Mouse (Mus musculus): ENCODE measurements around the gene Fam214b.

Fam214b gene

DNA sequence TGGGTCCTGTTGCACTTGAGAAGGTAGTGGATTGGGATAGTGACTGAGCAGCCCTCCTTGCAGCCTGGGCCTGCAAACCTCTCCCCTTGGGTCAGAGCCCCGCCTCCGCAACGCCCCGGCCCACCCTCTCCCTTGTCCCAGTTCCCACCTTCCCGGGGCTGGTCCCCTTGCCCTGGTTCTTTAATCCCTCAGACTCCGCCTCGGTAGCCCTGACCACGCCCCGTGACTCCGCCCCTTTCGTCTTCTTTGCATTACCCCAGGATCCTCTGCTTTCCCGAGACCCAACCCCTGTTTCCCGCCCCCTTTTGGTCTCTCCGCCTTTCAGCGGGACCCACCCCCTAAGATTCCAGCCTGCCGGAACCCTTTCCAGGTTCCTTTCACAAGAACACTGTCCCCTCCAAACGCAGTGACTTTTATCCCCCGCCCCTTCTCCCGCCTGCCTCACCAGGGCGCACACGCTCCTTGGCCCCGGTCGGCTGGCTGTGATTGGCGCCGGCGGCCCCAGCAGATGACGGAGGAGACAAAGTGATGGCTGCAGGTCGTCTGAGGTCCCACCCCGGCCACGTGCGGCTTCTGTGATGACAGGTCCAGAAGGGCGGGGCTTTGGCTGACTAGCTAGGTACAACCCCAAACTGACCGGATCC lies at the start of gene Fam214b:
Gene Fam214b (minus strand): TSS at position 562 of the 644 bp plus-strand sequence.
- no peaks in the 10 kb centered on the region for H3K27me3 ChIP-seq (ENCODE audit: control insufficient read depth, insufficient read depth, low read length, poor library complexity, severe bottlenecking)
- DNase-seq (ENCODE audit: low read depth, low spot score): peak; percentile 94
- H3K36me3 ChIP-seq (ENCODE audit: control insufficient read depth, insufficient read depth, low read length, poor library complexity, severe bottlenecking): no peaks in the 10 kb centered on the region

DNA sequence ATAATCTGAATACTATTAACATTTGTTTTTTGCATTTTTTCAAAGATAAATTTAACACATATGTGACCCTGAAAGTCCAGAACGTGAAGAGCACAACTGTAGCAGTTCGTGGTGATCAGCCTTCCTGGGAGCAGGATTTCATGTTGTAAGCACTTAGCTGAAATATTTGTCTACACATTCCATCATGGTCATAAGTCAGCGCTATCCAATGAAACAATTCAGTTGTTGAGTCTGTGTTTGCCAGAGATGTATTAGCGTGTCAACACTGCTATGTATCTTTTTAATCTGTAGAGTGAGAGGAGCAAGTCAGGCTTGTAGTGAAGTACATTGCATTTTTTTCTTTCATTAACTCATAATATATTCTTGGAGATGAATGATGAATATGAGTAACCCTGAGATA lies 45.2 kb upstream of the Fam214b start:
- no peak for DNase-seq (ENCODE audit: low read depth, low spot score)
- Histone ChIP-seq H3K27me3 (ENCODE audit: control insufficient read depth, insufficient read depth, low read length, poor library complexity, severe bottlenecking) (no peaks in the 10 kb centered on the region), H3K36me3 (ENCODE audit: control insufficient read depth, insufficient read depth, low read length, poor library complexity, severe bottlenecking) (no peaks in the 10 kb centered on the region)

DNA sequence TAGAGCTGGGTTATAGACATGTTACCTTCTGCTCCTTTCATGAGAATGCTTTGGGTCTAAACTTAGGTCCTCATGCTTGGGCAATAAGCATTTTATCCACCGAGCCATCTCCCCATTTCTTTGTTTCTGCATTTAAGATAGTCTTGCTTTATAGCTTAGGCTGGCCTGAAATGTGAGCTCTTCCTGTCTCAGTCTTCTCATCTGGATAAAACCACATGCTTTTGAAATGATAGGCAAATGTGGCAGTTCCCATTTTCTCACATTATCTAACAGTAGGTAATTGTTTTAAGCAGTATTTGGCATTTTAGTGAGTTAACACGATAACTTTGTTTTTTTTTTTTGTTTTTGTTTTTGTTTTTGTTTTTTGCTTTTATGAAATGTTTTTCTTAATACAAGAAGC lies 43.9 kb upstream of the Fam214b start:
- Histone ChIP-seq H3K27me3 (ENCODE audit: control insufficient read depth, insufficient read depth, low read length, poor library complexity, severe bottlenecking) (no peaks in the 10 kb centered on the region), H3K36me3 (ENCODE audit: control insufficient read depth, insufficient read depth, low read length, poor library complexity, severe bottlenecking) (no peaks in the 10 kb centered on the region)
- no peak for DNase-seq (ENCODE audit: low read depth, low spot score)

DNA sequence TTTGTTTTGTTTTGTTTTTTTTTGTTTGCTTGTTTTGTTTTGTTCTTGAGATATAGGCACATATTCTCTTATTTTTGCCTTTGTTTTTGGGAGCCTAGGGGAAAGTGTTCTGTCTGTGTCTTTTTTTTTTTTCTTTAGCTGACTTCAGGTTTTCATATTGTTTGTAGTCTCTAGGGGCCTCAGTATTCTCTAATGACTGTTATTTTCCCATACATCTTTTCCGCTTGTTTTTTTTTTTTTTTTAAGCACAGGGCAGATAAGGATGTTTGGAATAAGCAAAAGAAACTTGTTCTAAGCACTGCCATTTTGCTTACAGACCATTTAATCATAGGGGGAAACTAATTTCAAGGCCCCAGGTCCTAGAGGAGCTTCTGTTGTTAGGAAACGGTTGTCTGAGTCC lies 36.4 kb upstream of the Fam214b start:
- no peak for DNase-seq (ENCODE audit: low read depth, low spot score)
- Histone ChIP-seq H3K27me3 (ENCODE audit: control insufficient read depth, insufficient read depth, low read length, poor library complexity, severe bottlenecking) (no peaks in the 10 kb centered on the region), H3K36me3 (ENCODE audit: control insufficient read depth, insufficient read depth, low read length, poor library complexity, severe bottlenecking) (no peaks in the 10 kb centered on the region)

DNA sequence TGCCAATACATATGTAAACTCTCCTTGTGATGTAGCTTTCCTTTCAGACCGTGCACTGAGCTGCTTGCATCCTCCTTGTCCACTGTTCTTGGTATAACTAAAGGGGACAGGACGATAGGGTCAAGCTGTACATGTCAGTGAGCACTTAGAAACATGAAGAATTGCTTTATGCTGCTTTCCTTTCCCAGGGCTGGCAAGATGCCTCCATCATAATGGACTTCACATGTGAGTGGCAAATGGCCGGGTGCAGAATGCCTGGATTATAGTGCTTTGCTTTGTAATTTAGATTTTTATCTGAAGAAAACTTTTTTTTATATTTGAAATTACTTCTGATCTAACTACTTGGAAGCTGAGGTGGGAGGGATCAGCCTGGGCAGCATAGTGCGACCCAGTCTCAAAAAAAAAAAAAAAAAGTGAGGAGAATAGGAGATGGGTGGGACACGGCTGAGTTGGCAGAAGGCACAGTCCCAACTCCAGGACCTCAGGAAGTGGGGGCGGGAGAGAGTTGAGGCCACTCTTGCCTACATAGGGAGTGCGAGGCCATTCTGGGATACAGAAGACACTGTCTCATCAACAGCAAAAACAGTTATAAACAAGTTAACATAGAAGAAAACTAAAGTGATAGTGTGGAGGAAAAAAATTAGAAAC lies 32.2 kb upstream of the Fam214b start:
- DNase-seq (ENCODE audit: low read depth, low spot score): no peak
- Histone ChIP-seq H3K36me3 (ENCODE audit: control insufficient read depth, insufficient read depth, low read length, poor library complexity, severe bottlenecking) (no peaks in the 10 kb centered on the region), H3K27me3 (ENCODE audit: control insufficient read depth, insufficient read depth, low read length, poor library complexity, severe bottlenecking) (no peaks in the 10 kb centered on the region)

DNA sequence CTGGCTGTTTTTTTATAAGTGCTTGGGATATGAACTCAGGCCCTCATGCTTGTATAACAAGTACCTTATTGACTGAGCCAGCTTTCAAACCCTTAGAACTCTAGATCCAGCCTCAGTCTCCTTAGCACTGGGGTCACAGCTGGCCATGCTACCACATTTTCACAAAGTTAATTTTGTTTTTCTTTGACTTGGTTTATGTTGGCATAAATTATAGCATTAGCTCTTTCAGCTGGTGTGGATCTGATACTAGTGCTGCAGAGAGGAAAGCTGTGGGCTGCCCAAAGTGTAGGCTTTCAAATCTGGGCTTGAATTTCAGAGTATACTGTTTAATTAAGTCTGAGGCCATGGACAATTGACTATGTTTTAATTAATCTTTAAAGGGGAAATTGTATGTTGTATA lies 28.9 kb upstream of the Fam214b start:
- no peak for DNase-seq (ENCODE audit: low read depth, low spot score)
- no peaks in the 10 kb centered on the region for H3K36me3 ChIP-seq (ENCODE audit: control insufficient read depth, insufficient read depth, low read length, poor library complexity, severe bottlenecking)
- H3K27me3 ChIP-seq (ENCODE audit: control insufficient read depth, insufficient read depth, low read length, poor library complexity, severe bottlenecking): no peaks in the 10 kb centered on the region

DNA sequence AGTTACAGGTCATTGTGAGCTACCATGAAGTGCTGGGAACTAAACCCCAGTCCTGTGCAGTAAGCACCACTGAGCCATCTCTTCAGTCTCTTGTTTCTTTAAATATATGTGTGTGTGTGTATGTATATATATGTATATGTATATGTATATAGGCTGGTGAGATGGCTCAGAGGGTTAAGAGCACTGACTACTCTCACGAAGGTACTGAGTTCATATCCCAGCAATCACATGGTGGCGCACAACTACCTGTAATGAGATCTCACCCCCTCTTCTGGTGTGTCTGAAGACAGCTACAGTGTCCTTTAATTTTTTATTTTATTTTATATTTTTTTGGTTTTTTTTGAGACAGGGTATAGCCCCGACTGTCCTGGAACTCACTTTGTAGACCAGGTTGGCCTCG lies 19.5 kb upstream of the Fam214b start:
- no peaks in the 10 kb centered on the region for H3K36me3 ChIP-seq (ENCODE audit: control insufficient read depth, insufficient read depth, low read length, poor library complexity, severe bottlenecking)
- peaks cover 2% of the 10 kb centered on the region; the same call in 1 of the 2 replicates for H3K27me3 ChIP-seq (ENCODE audit: control insufficient read depth, insufficient read depth, low read length, poor library complexity, severe bottlenecking)
- no peak for DNase-seq (ENCODE audit: low read depth, low spot score)

DNA sequence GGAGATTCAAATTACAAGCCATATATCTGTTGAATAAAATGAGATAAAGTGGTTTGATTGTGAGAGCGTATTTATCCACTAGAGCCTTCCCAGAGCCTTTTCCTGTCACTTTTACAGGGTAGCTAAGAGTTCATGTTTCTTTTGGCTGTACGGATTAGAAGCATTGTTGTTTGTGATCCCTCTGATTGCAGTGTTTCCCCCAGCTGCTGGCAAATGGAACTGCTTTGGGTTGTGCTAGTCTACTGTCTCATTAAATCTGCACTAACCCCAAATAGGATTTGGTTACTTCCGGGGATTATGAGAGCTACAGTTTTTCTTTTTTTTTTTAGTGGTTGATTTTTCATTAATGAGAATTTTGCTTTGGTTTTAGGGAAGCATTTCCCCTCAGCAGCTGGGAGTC lies 14.3 kb upstream of the Fam214b start:
- Histone ChIP-seq H3K27me3 (ENCODE audit: control insufficient read depth, insufficient read depth, low read length, poor library complexity, severe bottlenecking) (peaks cover 2% of the 10 kb centered on the region; the same call in 1 of the 2 replicates), H3K36me3 (ENCODE audit: control insufficient read depth, insufficient read depth, low read length, poor library complexity, severe bottlenecking) (no peaks in the 10 kb centered on the region)
- DNase-seq (ENCODE audit: low read depth, low spot score): no peak

DNA sequence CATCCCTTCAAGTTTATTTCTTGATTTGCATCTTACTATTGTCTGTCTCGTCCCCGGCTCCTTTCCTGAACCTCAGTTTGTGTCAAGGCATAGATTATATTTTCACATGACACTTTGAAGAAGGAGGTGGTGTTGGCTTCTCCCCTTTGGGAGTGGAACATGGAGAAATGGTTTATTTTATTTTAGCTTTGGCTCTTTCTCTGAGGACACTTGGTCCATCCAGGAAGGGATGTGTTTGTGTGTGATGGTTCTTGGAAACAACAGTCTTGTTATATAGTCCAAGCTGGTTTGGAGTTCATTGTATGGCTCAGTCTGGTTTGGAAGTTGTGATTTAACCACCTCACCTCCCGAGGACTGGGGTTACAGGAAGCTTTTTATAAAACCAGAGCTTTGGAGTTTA lies 13.7 kb upstream of the Fam214b start:
- Histone ChIP-seq H3K27me3 (ENCODE audit: control insufficient read depth, insufficient read depth, low read length, poor library complexity, severe bottlenecking) (peaks cover 2% of the 10 kb centered on the region; the same call in 1 of the 2 replicates), H3K36me3 (ENCODE audit: control insufficient read depth, insufficient read depth, low read length, poor library complexity, severe bottlenecking) (no peaks in the 10 kb centered on the region)
- DNase-seq (ENCODE audit: low read depth, low spot score): no peak

DNA sequence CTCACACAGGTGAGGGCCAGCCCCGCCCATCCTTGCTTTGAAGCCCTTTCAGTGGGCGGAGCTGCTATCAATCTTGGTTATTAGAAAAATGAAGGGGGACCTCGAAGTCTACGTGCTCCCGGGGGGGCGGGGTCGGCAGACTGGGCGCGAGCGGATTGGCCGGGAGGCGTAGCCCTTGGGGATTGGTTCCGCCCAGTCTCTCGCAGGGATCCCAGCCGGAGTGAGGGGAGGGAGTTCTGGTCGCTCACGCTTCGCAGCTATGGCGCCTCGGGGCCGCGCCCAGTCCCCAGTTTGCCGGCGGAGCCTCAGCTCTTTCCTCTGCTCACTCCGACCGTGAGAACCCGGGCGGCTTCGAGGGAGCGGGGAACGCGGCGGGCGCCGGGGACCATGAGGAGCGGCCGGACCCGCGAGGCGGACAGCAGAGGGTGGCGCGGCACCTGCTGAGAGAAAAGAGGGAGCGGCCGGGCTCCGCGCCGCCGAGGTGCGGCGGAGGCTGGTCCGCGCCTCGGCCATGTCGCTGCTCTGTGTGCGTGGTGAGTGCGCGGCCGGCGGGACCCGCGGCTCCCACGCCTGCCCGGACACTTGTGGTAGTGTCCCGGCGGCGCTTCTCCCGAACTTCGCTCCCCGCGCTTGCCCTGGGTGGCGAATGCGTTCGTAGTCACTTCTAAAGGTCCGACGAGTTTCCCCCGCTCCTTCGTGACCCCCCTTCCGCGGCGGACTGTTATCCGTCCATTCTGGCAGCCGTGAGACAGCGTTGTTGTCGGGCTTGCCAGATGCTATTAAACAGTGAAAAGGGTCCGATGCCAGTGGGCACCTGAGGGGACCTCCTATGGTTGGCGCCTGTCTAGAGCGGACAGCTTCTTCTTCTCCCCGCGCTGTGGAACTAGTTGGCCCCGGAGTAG lies 13.0 kb upstream of the Fam214b start, which contains the start of gene Unc13b:
Gene Unc13b (plus strand): TSS at position 201 of the 902 bp plus-strand sequence.
- peak; percentile 85 for DNase-seq (ENCODE audit: low read depth, low spot score)
- H3K27me3 ChIP-seq (ENCODE audit: control insufficient read depth, insufficient read depth, low read length, poor library complexity, severe bottlenecking): peaks cover 2% of the 10 kb centered on the region; the same call in 1 of the 2 replicates
- no peaks in the 10 kb centered on the region for H3K36me3 ChIP-seq (ENCODE audit: control insufficient read depth, insufficient read depth, low read length, poor library complexity, severe bottlenecking)

DNA sequence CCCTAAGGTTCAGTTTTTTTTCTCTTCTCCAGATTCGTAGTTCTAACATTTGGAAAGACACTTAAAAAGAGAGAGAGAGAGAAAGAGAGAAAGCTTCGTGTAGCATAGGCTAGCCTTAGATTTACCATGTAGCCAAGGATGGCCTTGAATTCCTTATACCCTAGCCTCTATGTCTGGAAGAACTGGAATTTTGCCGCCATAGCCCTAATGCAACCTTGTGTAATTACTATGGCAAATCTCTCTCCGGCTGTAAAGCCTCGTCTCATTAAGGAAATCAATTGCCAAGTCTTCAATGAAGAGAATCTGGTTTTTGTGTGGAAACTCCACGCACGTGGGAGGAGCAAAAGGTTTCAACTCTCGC lies 12.4 kb upstream of the Fam214b start:
- Histone ChIP-seq H3K27me3 (ENCODE audit: control insufficient read depth, insufficient read depth, low read length, poor library complexity, severe bottlenecking) (peaks cover 2% of the 10 kb centered on the region; the same call in 1 of the 2 replicates), H3K36me3 (ENCODE audit: control insufficient read depth, insufficient read depth, low read length, poor library complexity, severe bottlenecking) (no peaks in the 10 kb centered on the region)
- DNase-seq (ENCODE audit: low read depth, low spot score): no peak

DNA sequence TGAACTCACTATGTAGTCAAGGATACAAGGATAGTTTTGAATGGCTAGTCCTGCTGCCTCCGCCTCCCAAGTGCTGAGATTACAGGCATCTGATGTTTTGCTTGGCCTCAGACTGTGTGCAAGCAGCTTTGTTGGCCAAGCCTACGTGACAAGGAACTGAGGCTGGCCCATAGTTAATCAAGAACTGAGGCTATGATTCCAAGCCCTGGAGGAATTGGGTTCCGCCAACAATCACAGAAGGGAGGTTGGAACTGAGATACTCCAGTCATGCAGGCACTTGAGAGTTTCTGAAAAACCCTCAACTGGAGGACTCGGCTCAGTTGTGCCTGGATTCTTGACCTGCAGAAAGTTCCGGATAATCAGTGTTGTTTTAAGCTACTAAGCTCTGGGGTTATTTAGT lies 11.6 kb upstream of the Fam214b start:
- DNase-seq (ENCODE audit: low read depth, low spot score): no peak
- Histone ChIP-seq H3K27me3 (ENCODE audit: control insufficient read depth, insufficient read depth, low read length, poor library complexity, severe bottlenecking) (peaks cover 2% of the 10 kb centered on the region; the same call in 1 of the 2 replicates), H3K36me3 (ENCODE audit: control insufficient read depth, insufficient read depth, low read length, poor library complexity, severe bottlenecking) (no peaks in the 10 kb centered on the region)

DNA sequence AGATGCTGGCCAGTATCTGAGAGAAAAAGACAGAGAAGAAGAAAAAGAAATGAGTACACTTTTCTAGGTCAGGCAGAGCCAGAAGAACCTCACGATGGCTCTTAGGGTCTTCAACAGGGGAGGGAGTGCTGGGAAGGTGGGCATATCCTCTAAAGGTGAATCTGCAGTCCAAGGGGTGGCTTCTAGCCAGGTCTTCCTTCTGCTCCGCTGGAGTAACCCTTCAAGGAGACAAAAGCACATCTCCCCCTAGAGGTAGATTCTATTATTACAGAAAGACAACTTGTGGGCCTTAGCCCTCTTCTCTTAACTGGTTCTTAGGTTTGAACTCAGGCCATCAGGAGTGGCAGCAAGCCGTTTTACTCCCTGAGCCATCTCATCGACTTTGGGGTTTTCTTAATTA lies 6.6 kb upstream of the Fam214b start:
- DNase-seq (ENCODE audit: low read depth, low spot score): peak; percentile 83
- H3K36me3 ChIP-seq (ENCODE audit: control insufficient read depth, insufficient read depth, low read length, poor library complexity, severe bottlenecking): no peaks in the 10 kb centered on the region
- H3K27me3 ChIP-seq (ENCODE audit: control insufficient read depth, insufficient read depth, low read length, poor library complexity, severe bottlenecking): no peaks in the 10 kb centered on the region

DNA sequence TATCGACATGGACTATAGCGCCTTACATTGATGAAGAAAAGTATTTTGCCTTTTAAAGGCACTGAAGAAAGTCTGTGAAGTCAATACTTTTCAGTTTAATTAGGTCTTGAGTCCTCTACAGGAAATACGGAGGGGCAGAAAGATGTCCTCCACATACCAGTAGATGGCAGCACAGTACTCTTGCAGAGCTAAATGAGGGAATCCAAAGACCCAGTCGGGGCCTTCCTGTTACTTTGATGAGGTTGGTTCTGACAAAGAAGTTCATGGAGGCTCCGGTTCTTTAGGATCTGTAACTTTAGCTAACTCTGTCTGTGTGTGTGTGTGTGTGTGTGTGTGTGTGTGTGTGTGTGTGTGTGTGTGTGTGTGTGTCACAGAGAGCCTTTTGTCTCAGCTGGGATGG lies 1.2 kb upstream of the Fam214b start:
- DNase-seq (ENCODE audit: low read depth, low spot score): peak; percentile 90
- no peaks in the 10 kb centered on the region for H3K36me3 ChIP-seq (ENCODE audit: control insufficient read depth, insufficient read depth, low read length, poor library complexity, severe bottlenecking)

DNA sequence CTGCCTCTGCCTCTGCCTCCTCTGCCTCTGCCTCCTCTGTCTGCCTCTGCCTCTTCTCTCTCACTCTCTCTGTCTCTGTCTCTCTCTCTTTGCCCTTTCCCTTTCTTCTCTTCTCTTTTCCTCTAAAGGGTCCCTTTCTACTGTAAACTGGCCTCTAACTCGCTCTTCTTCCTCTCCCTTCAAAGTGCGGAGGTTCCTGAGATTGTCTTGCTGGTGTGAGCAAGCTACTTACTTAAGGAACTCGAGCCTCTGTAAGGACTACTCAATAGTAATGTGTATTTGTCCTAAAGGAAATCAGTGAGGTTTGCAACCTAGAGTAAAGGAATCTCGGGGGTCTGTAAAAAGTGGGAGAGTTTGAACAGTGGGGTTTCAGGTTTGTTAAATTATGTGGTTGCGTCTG lies 587 bp upstream of the Fam214b start:
- H3K27me3 ChIP-seq (ENCODE audit: control insufficient read depth, insufficient read depth, low read length, poor library complexity, severe bottlenecking): no peaks in the 10 kb centered on the region

More for the DNA sequence above, 1.2 kb upstream of the Fam214b start:
- H3K27me3 ChIP-seq (ENCODE audit: control insufficient read depth, insufficient read depth, low read length, poor library complexity, severe bottlenecking): no peaks in the 10 kb centered on the region

More for the DNA sequence above, 587 bp upstream of the Fam214b start:
- no peak for DNase-seq (ENCODE audit: low read depth, low spot score)
- no peaks in the 10 kb centered on the region for H3K36me3 ChIP-seq (ENCODE audit: control insufficient read depth, insufficient read depth, low read length, poor library complexity, severe bottlenecking)

Measured in splenic B cell, adult 2 months (primary cell).